Mouse (Mus musculus): Measurements from ENCODE around the gene Amz1. TPM values are rescaled to one million over a fixed set of nuclear protein-coding genes. Genes with fewer than 3 reads are reported as not detected.

The Amz1 gene
- total RNA-seq, 2 experiments from 2014 or later = 0.29 TPM; not detected in 1

GRCm38 (mm10) chr5:140767704-140768141 lies 43.8 kb downstream of the Amz1 start:
- peak; percentile 72 for DNase-seq

- peak; percentile 22 for DNase-seq
These were observed 44.4 kb downstream of the Amz1 start for GRCm38 (mm10) chr5:140768333-140768732.

GRCm38 (mm10) chr5:140771612-140772011 lies 47.7 kb downstream of the Amz1 start:
- DNase-seq = no peak

GRCm38 (mm10) chr5:140772158-140772557 lies 48.2 kb downstream of the Amz1 start:
- DNase-seq = no peak

GRCm38 (mm10) chr5:140775111-140775510 lies 51.2 kb downstream of the Amz1 start:
- no peak for DNase-seq

GRCm38 (mm10) chr5:140776968-140777367 lies 53.0 kb downstream of the Amz1 start:
- no peak for DNase-seq

- DNase-seq = no peak
These were observed 57.2 kb downstream of the Amz1 start for GRCm38 (mm10) chr5:140781122-140781521.

- no peak for DNase-seq
These were observed 58.1 kb downstream of the Amz1 start for GRCm38 (mm10) chr5:140781886-140782572.

GRCm38 (mm10) chr5:140783577-140783976 lies 59.6 kb downstream of the Amz1 start:
- no peak for DNase-seq

GRCm38 (mm10) chr5:140784288-140784687 lies 60.4 kb downstream of the Amz1 start:
- no peak for DNase-seq

GRCm38 (mm10) chr5:140785240-140785872 lies 61.4 kb downstream of the Amz1 start:
- DNase-seq = no peak

- DNase-seq = no peak
These were observed 65.6 kb downstream of the Amz1 start for GRCm38 (mm10) chr5:140789561-140789960.

GRCm38 (mm10) chr5:140790392-140790791 lies 66.5 kb downstream of the Amz1 start:
- no peak for DNase-seq

- DNase-seq = no peak
These were observed 67.3 kb downstream of the Amz1 start for GRCm38 (mm10) chr5:140790937-140791877.

- no peak for DNase-seq
These were observed 68.3 kb downstream of the Amz1 start for GRCm38 (mm10) chr5:140792233-140792632.

- DNase-seq = no peak
These were observed 70.8 kb downstream of the Amz1 start for GRCm38 (mm10) chr5:140794753-140795152.

GRCm38 (mm10) chr5:140795176-140795575 lies 71.2 kb downstream of the Amz1 start:
- no peak for DNase-seq

- no peak for DNase-seq
These were observed 72.1 kb downstream of the Amz1 start for GRCm38 (mm10) chr5:140796051-140796450.

GRCm38 (mm10) chr5:140798158-140798557 lies 74.2 kb downstream of the Amz1 start:
- peak; percentile 54 for DNase-seq

GRCm38 (mm10) chr5:140798775-140799174 lies 74.8 kb downstream of the Amz1 start:
- no peak for DNase-seq

- no peak for DNase-seq
These were observed 75.3 kb downstream of the Amz1 start for GRCm38 (mm10) chr5:140799190-140799589.

GRCm38 (mm10) chr5:140800288-140800923 lies 76.5 kb downstream of the Amz1 start:
- DNase-seq = no peak
